Mouse (Mus musculus): ENCODE data around the gene Rnf115.
A peak's percentile ranks its signal among the peaks of the same experiment; 100 is the strongest.
"Not testable (repeated sequence)": the region's sequence is repeated elsewhere in the genome, so short reads cannot be mapped to it uniquely, and the experiment has no call there.

Gene Rnf115

DNA sequence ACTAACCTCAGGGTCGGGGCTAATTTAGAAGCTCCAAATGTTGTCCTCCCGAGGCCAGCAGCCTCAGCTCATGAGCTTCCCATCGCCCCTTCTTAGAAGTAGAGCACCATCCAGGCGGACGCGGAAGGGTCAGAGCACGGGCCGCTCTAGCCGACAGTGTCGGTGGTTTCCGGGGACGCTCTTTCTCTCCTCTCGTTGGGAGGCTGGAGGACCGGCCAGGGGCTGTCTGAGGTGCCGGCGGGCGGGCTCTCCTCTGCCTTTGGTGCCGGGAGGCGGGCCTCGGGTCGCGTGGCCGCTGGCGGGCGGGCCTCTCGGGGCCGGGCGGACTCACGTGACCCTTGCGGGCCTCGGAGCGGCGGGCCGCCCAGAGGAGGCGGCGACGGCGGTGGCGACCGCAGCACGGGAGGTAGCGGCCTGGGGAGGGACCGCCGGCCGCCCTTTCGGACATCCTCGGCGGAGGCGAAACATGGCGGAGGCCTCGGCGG is at the start of gene Rnf115, which contains the start of gene Polr3c:
Rnf115 (plus strand) TSS at position 322 of the 485 bp plus-strand sequence.
Polr3c (minus strand) TSS at position 286 of the 485 bp plus-strand sequence.
- DNase-seq = peak; percentile 91 to 94

DNA sequence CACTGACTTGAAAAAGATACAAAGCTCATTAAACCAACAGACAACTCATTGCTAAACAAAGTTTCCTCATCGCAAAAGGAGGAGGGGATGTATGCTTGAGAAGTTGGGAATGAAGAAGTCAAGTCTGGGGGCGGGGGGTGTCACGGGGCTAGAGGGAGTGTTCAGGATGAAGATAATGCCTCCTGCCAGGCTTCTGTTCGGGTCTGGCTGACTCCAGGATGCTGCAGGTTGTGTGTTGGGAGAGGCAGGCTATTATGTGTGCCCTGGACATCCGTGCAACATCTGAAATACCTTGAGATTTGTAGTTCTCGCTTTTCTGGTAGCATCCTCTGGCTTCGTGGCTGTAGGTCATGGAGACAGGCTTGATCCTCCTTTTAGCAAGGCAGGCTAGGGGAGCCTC is 49.0 kb upstream of the Rnf115 start:
- no peak for DNase-seq

DNA sequence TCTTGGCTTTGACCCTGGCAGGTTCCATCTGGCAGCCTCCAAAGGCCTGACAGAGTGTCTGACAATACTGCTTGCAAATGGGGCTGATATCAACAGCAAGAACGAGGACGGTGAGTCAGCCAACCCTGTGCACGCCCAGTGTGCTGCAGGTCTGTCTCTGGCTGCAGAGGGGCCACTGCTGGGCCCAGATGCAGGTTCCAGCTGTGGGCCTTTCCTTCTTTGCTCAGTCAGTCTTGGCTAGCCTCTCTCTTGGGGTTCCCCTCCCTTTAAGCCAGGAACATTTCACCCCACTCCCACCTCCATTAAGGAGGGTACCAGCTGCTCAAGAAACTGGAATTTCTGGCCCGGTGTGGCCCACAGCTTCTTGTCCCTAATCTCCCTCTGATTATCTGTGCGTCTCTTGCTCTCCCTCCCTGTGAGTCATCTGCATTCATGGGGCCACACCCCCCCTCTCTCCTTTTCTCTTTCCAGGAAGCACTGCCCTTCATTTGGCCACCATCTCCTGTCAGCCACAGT is 48.2 kb upstream of the Rnf115 start:
- DNase-seq = no peak

DNA sequence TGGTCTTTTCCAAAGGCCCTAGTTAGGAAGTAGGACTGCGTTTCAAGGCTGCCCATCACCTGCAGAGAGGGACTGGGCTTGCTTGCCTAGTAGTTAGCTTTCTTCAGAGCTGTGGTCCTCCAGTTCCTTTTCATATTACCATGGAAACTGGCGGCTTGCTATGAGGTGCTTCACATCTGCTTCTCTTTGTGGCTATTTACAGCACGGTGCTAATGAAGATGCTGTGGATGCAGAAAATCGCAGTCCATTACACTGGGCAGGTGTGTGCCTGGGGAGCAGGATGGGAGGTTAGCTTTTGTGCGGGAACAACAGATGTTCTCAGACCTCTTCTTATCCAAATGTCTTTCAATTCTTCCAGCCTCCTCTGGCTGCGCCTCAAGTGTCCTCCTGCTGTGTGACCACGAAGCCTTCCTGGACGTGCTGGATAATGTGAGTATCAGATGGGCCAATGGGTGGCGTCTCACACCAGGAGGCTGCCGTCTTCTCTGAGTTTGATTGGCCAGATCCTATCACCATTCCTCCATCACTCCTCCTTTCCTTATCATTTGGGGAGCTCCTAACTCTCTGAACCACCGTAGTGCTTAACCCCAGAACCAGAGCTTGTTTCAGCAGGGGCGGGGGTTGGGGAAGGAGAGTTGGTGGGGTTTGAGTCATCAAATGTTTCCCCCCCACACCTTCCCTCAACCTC is 47.1 kb upstream of the Rnf115 start:
- DNase-seq = no peak

DNA sequence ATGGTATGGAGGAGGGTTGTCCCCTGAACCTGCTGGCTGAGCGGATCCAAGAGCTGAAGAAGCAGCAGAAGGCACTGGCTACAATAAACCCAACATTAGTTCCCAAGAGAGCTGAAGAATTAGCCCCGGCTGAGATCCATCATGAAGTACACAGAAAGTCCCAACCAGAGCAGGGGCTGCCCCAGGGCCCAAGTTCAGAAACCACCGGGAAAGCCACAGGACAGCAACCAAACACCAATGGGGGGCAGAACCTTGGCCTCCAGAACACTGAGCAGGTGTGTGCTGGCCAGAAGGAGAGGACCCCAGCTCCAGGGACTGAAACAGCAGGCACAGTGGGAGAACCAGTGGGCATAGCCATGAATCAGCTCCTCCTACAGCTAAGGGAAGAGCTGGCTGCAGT is 44.0 kb upstream of the Rnf115 start:
- no peak for DNase-seq

DNA sequence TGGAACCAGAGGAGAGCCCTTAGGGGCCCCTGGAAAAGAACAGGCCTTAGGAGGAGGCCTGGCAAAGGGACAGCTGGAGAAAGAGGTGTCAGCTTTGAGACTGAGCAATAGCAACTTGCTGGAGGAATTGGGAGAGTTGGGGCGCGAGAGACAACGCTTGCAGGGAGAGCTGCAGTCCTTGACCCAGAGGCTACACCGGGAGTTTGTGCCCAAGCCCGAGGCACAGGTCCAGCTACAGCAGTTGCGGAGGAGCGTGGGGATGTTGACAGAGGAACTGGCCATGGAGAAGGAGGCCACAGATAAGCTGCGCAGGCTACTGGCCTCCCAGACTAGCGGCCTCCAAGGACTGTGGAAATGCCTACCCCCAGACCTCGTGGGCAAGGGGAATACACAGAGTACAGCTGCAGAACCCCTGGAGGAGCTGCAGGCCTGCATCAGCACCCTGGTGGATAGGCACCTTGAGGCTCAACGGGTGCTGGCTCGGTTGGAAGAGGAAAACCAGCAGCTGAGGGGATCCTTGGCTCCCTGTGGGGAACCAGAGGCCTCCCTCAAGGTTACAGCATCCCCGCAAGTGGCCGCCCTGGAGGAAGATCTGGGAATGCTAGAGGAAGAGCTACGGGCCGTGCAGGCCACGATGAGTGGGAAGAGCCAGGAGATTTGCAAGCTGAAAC is 43.2 kb upstream of the Rnf115 start:
- DNase-seq = no peak

DNA sequence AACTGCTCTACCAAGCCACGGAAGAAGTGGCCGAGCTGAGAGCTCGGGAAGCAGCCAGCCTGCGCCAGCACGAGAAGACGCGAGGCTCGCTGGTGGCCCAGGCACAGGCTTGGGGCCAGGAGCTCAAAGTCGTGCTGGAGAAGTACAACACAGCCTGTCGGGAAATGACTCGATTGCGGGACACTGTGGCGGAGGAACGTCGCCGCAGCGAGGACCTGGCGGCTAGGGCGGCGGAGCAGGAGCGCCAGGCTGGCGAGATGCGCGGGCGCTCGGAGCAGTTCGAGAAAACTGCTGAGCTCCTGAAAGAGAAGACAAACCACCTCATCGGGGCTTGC is 42.7 kb upstream of the Rnf115 start:
- DNase-seq = no peak

DNA sequence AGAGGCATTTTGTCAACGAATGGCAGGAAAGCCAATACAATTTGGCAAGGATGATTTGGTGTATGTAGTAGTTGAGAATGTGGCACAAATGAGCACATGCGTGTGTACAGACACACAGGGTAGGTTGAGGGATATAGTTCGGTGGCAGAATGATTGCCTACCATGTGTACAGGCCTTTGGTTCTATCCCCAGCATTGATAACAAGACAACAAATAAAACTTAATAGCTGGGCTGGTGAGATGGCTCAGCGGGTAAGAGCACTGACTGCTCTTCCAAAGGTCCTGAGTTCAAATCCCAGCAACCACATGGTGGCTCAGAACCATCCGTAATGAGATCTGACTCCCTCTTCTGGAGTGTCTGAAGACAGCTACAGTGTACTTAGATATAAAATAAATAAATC is 41.4 kb upstream of the Rnf115 start:
- not testable (repeated sequence) for DNase-seq

DNA sequence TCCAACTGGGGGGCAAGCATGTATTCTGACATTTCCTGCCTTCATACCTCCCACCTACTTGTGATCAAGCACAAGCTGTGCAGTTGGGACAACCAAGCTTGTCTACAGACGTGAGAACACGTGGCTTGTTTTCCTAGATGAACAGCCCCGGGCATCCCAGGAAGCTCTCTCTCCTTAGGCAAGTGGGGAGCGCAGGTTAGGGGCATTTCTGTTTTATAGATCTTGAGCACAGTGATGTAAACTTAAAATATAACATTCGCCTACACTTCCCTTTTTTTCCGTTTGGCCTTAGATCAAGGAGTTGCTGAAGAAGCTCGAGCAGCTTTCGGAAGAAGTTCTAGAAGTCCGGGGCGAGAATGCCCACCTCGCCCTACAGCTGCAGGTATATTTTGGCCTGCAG is 38.6 kb upstream of the Rnf115 start:
- DNase-seq = no peak

DNA sequence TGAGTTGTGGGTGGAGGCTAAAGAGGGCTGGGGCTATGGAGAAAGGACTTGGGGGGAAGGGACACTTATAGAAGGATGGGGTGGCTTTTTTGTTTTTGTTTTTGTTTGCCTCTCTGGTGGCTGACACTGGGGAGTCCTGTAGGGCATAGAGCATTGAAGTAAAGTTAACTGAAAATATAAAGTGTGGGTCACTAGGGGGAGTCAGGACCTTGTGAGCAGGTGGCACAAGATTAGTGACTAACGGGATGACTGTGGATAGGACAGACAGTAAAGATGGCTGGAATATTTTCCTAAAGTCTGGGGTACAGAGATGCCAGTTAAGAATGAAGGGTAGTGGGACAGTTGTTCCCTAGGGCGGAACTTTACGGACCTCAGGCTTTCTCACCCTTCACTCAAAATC is 37.2 kb upstream of the Rnf115 start:
- DNase-seq = no peak

DNA sequence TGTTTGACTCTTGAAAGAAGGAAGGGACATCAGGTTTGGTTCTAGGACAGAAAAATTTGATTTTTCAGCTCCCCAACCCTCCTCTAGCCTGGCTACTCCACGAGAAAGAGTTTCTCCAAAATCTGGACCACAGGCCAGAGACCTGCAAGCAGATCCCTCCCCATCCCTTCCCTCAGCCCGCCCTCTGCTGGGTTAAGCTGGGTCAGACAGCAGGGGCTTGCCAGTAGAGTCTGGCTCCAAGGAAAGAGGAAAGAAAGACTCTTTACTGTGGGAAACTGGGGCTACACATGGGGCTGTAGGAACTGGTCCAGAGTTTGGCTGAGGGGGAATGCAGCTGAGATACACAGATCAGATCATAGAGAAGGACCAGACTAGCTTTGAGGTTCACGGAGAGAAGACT is 35.0 kb upstream of the Rnf115 start:
- no peak for DNase-seq

DNA sequence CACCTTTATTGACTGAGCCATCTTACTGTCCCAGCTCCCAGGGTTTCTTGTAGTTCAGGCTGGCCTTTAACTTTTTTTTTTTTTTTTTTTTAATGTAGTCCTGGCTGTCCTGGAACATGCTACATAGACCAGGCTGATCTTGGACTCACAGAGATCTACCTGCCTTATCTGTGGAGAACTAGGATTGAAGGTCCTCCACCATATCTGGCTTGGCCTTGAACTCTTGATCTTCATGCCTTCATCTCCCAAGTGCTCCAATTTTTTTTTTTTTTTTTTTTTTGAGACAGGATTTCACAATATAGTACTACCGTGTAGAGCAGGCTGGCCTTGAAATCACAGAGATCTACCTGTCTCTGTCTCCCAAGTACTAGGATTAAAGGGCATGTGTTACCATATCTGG is 33.9 kb upstream of the Rnf115 start:
- no peak for DNase-seq

DNA sequence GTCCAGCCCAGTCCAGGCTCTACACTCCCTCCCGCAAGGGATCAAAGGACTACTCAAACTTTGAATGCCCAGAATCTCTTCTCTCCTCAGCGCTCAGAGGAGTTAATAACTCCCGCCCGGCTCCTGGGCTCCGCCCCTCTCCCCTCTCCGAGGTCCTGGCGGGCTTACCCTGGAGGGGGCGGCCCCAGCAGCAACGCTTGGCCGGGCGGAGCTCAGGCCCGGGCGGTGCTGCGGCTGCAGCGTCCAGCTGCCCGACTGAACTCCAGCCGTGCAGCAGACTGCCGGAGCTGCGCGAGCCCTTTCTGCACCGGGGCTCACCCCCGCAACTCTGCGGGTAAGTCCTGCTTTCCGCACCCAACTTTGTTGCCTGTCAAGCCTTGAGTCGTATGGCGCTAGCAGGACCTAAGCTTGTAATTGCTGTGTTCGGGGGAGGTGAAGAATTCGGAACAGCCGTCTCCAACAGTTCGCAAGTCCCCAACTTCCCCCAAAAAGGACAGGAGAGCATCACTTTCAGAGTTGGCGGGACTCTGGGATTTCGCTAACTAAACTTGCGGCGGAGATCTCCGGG is 31.2 kb upstream of the Rnf115 start, which contains the start of gene Pias3:
Pias3 (plus strand) TSS at position 187 of the 568 bp plus-strand sequence.
- peak; percentile 61 to 66 for DNase-seq

DNA sequence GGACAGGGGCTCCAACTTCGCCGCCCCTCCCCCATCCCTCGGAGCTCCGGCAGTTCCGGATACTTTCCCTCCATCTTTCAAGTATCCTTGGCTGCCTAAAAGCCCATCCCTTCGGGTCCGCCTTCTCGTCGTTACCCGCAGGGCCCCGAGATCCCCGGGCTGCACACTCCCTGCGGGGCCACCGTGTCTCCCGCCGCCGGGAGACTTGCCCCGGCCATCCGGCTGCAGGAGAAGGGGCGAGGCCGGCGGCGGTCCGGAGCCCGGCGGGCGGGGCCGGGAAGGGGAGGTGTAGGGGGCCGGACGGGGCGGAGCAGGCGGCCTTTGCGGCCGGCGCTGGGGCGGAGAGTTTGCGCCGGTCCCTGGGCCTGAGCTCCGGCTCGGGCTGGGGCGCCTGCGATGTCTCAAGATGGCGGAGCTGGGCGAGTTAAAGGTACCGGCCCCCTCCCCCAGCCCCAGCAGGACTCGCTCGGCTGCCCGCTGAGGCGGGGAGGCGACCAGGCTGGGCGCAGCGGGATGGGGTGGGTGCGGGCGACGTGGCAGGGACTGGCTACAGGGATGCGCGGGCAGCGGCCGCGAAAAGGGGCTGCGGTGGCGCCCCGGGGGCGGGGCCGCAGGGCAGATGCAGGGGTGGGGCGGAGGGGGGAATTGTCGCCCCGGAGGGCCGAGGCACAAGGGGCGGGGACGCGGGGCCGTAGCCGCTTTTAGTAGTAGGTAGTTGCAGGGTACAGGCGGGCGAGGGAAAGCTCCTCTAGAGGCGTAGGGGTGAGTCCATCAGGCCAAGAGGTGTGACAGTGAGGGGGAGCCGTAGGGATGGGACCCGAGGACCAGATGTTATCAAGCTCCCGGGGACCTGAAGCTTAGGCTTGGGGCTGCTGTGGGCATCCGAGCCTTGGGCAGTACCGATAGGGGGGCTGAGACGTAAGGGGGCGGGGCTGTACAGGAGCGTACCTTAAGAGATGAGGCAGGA is 30.4 kb upstream of the Rnf115 start:
- DNase-seq = peak; percentile 87 to 91

DNA sequence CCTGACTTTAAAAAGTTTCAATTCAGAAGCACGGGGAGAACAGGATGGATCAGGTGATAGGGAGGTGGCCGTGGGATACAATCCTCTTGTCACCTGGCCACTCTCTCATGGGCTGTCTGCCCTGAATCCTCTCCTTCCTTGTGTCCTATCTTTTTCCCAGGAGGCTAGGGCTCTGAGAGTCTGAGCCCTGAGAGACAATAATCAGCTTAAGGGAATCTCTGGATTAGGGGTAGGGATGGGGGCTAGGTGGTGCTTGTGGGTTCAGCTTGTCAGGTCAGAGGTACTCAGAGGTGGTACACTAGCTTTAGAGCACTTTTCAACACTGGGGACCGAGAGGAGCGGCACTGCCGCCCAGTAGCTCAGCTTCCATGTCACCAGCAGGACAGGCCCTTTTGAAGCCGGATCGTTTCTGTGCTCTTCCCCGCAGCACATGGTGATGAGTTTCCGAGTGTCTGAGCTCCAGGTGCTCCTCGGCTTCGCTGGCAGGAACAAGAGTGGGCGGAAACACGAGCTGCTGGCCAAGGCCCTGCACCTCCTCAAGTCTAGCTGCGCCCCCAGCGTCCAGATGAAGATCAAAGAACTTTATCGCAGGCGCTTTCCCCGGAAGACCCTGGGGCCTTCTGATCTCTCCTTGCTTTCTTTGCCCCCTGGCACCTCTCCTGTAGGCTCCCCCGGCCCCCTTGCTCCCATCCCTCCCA is 28.3 kb upstream of the Rnf115 start:
- no peak for DNase-seq

DNA sequence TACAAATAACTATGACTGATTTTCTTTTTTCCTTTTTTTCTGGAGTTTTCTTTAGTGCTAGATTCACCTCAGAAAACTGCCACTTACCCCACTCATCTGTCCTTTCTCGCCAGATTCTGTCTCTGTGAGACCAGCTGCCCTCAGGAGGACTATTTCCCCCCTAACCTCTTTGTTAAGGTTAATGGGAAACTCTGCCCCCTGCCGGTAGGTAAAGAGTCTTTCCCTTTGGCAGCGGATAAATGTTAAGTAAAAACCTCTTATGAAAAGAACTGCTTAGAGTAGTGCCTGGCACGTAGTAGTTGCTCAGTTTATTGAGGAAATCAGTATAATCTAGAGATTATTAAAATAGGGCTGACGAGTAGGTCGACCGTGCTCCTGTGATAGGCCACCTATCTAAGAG is 27.1 kb upstream of the Rnf115 start:
- DNase-seq = peak in 1 of 2 experiments; percentile 29

DNA sequence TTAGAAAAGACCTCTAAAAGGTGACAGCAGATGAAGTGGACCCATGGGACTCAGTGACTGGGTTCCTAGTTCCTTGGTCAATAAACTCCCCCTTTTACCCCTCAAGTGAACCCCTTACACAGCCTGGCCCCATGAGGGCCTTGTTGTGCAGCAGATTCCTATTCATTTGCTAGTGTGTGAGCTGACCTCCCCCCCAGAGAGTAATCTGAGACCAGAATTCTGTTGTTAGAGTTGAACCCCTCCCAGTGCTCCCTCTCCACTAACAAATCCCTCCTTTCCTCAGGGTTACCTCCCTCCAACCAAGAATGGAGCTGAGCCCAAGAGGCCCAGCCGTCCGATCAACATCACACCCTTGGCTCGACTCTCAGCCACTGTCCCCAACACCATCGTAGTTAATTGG is 26.5 kb upstream of the Rnf115 start:
- no peak for DNase-seq

DNA sequence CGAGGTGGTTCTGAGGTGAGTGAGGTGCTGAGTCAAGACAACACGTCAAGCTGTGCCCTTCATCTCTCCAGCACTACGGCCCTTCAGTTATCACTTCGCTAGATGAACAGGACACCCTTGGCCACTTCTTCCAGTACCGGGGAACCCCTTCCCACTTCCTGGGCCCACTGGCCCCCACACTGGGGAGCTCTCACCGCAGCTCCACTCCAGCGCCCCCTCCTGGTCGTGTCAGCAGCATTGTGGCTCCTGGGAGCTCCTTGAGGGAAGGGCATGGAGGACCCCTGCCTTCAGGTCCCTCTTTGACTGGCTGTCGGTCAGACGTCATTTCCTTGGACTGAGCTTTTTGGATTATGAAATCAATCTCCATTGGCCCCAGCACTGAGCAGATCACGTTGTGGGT is 22.7 kb upstream of the Rnf115 start:
- DNase-seq = peak in 1 of 2 experiments; percentile 39

DNA sequence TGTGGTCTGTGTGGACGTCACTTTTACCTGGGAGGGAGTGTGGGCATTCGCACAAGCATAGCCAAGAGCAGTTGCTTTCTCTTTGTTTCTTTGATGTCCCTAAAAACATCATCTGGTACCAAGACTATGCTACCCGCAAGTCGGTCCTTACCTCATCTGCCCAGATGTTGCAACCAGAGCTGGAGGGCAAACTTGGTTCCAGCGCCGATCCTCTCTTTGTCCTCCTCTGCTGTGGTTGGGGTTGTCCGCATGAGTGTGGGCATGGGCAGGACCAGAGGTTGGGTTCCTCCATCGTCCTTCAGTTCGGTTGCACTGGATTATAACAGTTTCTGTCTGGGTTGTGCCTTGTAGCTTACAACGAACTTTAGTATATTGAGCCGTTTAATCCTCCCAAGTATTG is 21.2 kb upstream of the Rnf115 start:
- no peak for DNase-seq

DNA sequence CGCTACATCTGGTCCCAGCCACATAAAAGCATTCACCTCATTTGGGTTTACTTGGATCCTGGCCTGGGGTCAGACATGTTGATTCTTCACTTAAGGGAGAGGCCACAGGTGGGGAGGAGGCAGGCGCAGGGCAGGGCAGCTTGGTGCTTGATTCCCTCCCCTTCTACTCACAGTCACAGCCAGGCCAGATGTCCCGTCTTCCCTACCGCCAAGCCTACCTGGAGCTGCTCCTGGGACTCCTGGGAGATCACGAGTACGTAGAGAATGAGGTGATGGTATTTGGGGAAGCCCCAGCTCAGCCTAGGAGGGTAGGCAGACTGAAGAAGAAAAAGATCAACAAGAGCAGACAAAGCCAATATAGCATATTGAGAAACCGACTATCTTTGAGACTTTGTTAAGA is 20.5 kb upstream of the Rnf115 start:
- DNase-seq = no peak

DNA sequence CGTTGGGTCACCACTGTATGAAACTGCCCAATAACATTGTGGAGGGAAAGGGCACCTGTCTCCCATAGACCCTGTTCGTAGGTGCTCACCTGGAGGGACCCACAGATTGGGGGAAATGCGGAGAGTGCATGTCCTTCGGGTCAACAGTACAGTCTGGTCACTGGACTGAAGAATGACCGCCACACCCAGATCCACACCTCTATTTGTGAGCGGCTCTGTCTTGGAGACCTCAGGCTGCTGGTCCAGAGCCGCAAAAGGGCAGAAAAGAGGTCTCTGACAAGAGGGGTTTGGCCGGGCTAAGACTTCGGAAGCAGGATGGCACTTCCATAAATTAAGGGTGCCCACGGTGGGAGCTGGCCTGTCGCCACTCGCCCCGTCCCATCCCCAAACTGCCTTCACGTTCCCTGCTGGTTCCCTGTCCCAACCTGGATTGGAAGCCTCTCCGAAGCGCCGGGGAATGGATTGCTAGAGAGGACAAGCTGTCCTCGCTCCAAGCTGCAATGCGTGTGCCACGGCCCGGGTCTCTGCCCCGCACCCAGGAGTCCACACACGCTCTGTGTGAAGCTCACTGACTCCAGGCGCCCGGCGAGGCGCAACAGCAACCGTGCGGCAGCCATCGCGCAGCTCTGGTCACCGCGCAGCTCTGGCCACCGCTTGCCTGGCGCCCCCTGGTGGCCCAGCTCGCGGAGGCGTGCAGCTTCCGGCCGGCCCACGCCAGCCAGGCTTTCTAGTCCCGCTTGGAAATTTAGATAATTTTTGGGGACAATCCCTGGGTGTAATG is 19.4 kb upstream of the Rnf115 start, which contains the start of gene Nudt17:
Nudt17 (minus strand) TSS at position 660 of the 781 bp plus-strand sequence.
- peak; percentile 52 to 86 for DNase-seq

All from spleen, adult 18-20 months (tissue).